Mouse (Mus musculus): ENCODE data around the gene Art3. TPM values are rescaled to one million over a fixed set of nuclear protein-coding genes. Genes with fewer than 3 reads are reported as not detected.

Gene Art3
- polyA plus RNA-seq, 1 experiment from 2014 or later, result 5.2 TPM

DNA sequence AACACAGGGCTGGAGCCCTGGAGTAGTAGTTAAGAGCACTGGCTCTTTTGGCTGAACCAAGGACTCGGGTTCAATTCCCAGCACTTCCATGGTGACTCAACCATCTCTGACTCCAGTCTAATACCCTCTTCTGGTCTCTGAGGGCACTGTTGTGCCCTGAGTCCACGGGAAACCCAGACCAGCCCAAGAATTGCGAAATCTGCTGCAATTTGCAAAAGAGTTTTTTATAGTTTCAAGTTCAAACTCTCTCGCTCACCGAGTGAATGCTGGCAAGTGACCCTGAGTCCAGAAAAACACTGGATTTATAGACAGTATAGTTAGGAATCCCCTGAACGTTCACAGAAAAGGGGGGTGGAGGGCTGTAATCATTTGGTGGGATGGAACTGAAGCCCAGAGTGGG, 38.8 kb downstream of the Art3 start:
- no peak overlapping the region for H3K4me2 ChIP-seq (replicated peaks)
- no peak for ATAC-seq (ENCODE audit: low FRiP score, low read depth)
- H3K9ac ChIP-seq, result no peak overlapping the region
- no peak overlapping the region for H3K4me3 ChIP-seq
- H3K4me1 ChIP-seq, result peaks cover 19% of the 10 kb centered on the region; the same call in 1 of the 2 replicates
- peak overlapping the region; percentile 63; the same call in 1 of the 2 replicates for H3K27ac ChIP-seq
- no peaks in the 10 kb centered on the region for H3K9me3 ChIP-seq
- 68% methylated on average over 6 of the region's 6 CpGs for WGBS
- H3K36me3 ChIP-seq, result no peaks in the 10 kb centered on the region
- no peaks in the 10 kb centered on the region for H3K27me3 ChIP-seq

DNA sequence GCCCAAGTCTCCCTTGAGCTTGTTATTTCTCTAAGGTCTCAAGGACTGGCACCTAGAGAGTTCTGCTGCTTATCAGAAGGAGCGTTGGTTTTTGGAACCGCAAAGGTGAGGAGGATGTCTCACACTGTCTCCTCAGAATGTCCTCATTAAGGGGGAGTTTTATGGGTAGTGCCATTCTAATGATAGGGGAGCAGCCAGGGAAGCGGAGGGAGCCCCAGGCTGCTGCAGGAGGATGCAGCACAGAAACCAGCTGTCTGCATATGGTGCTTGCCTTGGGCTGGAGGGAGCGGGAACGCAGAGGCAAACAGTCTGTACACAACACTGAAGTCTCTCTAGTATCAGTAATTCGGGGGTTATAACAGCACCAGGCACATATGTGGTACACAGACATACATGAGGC, 39.3 kb downstream of the Art3 start:
- no peaks in the 10 kb centered on the region for H3K27me3 ChIP-seq
- H3K27ac ChIP-seq, result peak overlapping the region; percentile 63
- H3K9ac ChIP-seq, result no peak overlapping the region
- H3K9me3 ChIP-seq, result no peaks in the 10 kb centered on the region
- H3K4me3 ChIP-seq, result no peak overlapping the region
- H3K36me3 ChIP-seq, result no peaks in the 10 kb centered on the region
- WGBS, result 69% methylated on average over 6 of the region's 6 CpGs
- no peak for ATAC-seq (ENCODE audit: low FRiP score, low read depth)
- H3K4me1 ChIP-seq, result peaks cover 19% of the 10 kb centered on the region; the same call in 1 of the 2 replicates
- H3K4me2 ChIP-seq (replicated peaks), result no peak overlapping the region

DNA sequence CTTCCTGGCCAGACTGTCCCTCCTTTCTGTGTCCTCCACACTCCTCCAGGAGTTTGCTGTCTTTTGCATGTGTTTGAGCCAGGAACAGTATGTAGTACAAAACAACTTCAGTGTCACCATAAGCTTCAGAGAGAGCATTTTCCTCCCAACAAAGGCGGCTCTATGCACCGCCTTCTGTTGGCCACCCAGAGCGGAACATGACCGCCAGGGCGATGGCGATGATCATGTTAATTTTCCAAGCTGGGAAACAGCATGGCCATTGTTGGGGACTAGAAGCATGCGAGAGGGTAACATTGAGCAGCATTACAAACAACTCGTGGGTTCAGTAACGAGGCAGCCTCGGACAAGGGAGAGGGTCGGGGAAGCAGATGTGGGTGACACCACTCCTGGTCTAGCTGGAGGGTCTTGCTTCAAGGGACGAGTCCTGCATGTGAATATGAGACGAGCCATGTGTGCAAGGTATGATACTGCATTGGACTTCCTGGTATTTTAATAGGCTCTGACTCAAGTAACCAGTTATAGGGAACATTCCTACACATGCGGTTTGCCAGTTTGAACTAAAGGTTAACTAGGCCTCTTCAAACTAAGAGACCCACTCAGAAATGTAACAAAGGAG, 39.8 kb downstream of the Art3 start:
- Histone ChIP-seq H3K27ac (peak overlapping the region; percentile 63; the same call in 1 of the 2 replicates), H3K9me3 (no peaks in the 10 kb centered on the region), H3K36me3 (no peaks in the 10 kb centered on the region), H3K27me3 (no peaks in the 10 kb centered on the region), H3K4me1 (peaks cover 19% of the 10 kb centered on the region; the same call in 1 of the 2 replicates), H3K4me2 (replicated peaks) (no peak overlapping the region), H3K9ac (no peak overlapping the region), H3K4me3 (no peak overlapping the region)
- 62% methylated on average over 14 of the region's 14 CpGs for WGBS
- peak; percentile 57; the same call in 1 of the 2 replicates for ATAC-seq (ENCODE audit: low FRiP score, low read depth)

DNA sequence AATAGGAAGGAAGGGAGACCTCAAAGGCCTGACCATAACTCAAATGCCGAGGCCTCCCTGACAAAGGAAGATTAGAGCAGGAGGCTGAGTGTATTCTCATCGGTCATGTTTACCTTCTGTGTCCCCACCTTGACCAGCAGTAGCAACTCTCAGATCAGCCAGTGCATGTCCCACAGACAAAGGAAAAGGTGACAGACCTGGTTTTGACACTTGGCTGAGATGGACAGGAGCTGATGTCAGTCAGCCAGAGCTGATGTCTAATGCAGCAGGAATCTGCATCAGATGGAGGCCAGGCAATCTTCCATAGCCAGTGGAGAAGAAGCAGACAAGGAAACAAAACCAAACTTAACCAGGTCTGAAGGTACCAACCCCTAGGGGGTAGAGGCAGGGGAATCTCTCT, 41.0 kb downstream of the Art3 start:
- WGBS, result 63% methylated on average over 2 of the region's 2 CpGs
- Histone ChIP-seq H3K4me3 (no peak overlapping the region), H3K27ac (no peak overlapping the region), H3K4me1 (peaks cover 28% of the 10 kb centered on the region), H3K9ac (no peak overlapping the region), H3K4me2 (replicated peaks) (no peak overlapping the region), H3K27me3 (no peaks in the 10 kb centered on the region), H3K36me3 (no peaks in the 10 kb centered on the region), H3K9me3 (no peaks in the 10 kb centered on the region)
- no peak for ATAC-seq (ENCODE audit: low FRiP score, low read depth)

DNA sequence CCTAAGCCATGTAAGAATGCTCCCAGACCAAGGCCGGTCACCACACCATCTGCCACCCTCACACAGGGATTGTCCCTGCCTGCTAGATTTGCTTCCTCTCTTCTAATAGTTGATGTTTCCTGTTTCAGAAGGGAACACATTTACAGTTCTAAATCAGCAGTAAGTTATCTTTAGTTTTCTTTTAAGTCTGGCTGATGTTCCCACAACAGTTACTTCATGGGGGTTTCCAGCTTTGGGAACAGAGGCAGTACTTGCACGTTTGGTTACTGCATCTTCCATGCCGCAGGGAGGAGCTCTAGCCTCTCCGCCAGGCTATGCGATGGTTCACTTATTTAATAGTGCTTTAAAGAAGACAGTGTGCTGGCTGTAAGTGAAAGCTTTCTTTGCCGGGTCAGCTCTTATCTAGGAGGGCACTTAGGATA, 43.1 kb downstream of the Art3 start:
- no peak overlapping the region for H3K4me2 ChIP-seq (replicated peaks)
- H3K9me3 ChIP-seq, result no peaks in the 10 kb centered on the region
- H3K4me3 ChIP-seq, result no peak overlapping the region
- no peaks in the 10 kb centered on the region for H3K36me3 ChIP-seq
- H3K9ac ChIP-seq, result no peak overlapping the region
- WGBS, result 51% methylated on average over 6 of the region's 6 CpGs
- no peak for ATAC-seq (ENCODE audit: low FRiP score, low read depth)
- H3K4me1 ChIP-seq, result peaks cover 29% of the 10 kb centered on the region
- no peaks in the 10 kb centered on the region for H3K27me3 ChIP-seq
- no peak overlapping the region for H3K27ac ChIP-seq

DNA sequence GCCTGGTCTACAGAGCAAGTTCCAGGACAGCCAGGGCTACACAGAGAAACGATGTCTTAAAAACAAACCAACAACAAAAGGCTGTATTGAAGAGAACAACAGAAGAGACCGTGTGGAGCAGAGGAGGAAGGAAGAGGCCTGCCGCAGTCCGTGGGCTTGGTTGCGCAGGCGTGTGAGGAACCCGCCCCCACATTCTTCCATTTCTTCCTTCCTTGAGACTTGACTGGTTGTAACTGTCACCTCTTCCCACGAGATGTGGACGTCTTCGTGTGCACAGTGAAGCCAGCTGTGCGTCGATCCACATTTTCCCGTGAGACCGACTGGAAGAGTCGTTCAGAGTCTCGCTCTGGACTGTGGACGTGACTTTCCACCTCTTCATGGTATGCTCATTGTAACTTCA, 43.7 kb downstream of the Art3 start:
- no peak for ATAC-seq (ENCODE audit: low FRiP score, low read depth)
- Histone ChIP-seq H3K27ac (no peak overlapping the region), H3K36me3 (no peaks in the 10 kb centered on the region), H3K4me3 (no peak overlapping the region), H3K4me1 (peaks cover 29% of the 10 kb centered on the region), H3K4me2 (replicated peaks) (no peak overlapping the region), H3K9me3 (no peaks in the 10 kb centered on the region), H3K27me3 (no peaks in the 10 kb centered on the region), H3K9ac (no peak overlapping the region)
- WGBS, result 79% methylated on average over 17 of the region's 17 CpGs

DNA sequence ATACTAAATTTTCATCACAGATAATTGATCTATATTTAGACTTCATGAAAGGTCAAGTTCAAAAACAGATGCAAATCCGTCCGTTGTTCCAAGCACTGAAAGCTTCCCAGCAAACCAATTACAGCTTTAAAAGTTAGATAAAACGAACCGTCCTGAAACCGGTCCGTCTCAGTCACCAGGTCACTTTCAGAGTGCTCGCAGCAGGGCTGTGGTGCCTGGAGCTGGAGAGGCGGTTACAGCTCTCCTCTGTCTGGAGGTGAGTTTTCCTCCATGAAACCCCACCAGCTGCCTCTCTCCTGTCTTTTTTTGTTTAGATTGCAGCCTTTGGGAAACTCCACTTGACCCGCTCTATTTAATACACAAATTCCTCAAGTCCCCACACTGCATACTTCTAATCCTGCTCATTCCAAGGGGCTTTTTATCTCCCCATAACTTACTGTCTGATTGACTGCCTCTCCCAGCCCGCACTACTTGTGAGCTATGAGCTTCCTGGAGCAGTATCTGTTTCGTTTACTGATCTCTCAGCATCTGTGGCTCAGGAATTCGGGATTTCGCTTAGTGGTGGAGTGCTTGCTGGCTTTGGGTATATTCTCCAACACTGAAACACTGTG, 45.3 kb downstream of the Art3 start:
- Histone ChIP-seq H3K27ac (peak overlapping the region; percentile 34; the same call in 1 of the 2 replicates), H3K9me3 (no peaks in the 10 kb centered on the region), H3K36me3 (no peaks in the 10 kb centered on the region), H3K27me3 (no peaks in the 10 kb centered on the region), H3K4me1 (peaks cover 23% of the 10 kb centered on the region), H3K4me2 (replicated peaks) (0 out of 2 replicates have a peak overlapping the region, but pooled peaks have one; percentile 7), H3K9ac (no peak overlapping the region), H3K4me3 (no peak overlapping the region)
- WGBS, result 23% methylated on average over 13 of the region's 13 CpGs
- 0 out of 2 replicates have a peak, but pooled peaks have one; percentile 25 for ATAC-seq (ENCODE audit: low FRiP score, low read depth)

DNA sequence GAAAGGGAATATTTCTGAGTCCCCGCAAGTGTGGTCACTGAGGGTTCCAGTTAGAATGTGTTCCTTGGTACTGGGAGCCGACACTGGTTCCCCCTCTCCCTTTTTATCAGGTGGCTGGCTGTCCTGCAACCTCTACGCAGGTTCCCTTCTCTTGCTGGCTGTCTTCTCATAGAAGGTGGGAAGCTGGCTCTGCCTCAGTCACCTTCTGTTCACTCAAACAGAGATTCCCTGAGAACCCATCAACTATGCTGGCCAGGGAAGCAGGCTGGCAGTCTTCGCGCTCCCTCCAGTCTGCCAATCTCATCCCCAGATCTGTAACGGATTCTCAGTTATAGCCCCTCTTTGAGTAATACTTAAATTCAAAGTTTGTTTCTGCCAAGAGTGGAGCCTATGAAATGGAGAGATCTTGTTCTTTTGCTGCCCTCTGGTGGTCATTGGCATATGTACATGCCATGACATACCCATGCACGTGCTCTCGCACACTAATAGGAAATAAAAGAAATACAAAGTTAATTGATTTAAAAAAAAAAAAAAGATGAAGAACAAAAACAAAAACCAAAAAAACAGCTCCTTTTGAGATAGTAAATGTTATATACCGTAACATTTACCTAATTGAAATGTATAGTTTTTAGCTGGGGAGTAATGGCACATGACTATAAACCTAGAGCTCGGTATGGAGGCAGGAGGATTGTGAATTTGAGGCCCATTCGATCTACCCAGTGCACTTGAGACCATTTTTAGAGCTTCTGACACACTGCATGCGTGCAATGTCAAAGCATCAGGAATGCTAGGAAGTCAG, 50.1 kb downstream of the Art3 start:
- 0 out of 2 replicates have a peak overlapping the region, but pooled peaks have one; percentile 16 for H3K4me2 ChIP-seq (replicated peaks)
- H3K36me3 ChIP-seq, result no peaks in the 10 kb centered on the region
- H3K9ac ChIP-seq, result no peak overlapping the region
- peaks cover 21% of the 10 kb centered on the region for H3K4me1 ChIP-seq
- H3K9me3 ChIP-seq, result no peaks in the 10 kb centered on the region
- 36% methylated on average over 12 of the region's 12 CpGs for WGBS
- H3K27me3 ChIP-seq, result no peaks in the 10 kb centered on the region
- H3K4me3 ChIP-seq, result no peak overlapping the region
- H3K27ac ChIP-seq, result no peak overlapping the region
- ATAC-seq (ENCODE audit: low FRiP score, low read depth), result peak; percentile 82; the same call in 1 of the 2 replicates

DNA sequence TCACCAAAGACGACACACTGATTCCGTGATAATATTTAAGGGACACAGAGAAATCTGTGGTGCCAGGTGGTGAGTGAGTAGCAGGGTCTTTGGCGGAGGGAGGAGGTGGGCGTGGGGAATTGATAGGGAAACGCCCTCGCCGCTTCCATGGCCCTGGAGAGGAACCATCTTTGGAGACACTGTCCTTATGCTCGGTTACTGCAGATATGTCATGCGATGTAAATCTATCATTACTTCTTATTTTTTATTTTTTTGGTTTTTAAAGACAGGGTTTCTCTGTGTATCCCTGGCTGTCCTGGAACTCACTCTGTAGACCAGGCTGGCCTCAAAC, 50.7 kb downstream of the Art3 start:
- 59% methylated on average over 9 of the region's 9 CpGs for WGBS
- H3K27me3 ChIP-seq, result no peaks in the 10 kb centered on the region

DNA sequence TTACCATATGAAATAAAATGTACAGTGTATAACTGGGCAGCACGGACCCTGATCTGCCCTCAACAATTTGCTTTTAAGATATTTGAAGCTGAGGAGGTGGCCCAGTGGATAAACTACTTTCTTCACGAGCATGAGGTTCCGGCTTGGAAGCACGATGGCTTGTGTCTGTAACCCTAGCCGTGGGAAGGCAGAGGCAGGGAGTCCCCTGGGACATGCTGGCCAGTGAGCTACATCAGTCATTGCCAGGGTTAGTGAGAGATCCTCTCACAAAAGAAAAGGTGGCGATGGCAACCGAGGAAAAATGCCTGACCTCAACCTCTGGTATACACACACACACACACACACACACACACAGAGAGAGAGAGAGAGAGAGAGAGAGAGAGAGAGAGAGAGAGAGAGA, 52.1 kb downstream of the Art3 start:
- Histone ChIP-seq H3K9me3 (no peaks in the 10 kb centered on the region), H3K4me2 (replicated peaks) (no peak overlapping the region), H3K4me1 (0 out of 2 replicates have a peak, but pooled peaks cover 2% of the 10 kb centered on the region), H3K36me3 (no peaks in the 10 kb centered on the region), H3K27me3 (no peaks in the 10 kb centered on the region), H3K27ac (no peak overlapping the region), H3K4me3 (no peak overlapping the region), H3K9ac (no peak overlapping the region)
- ATAC-seq (ENCODE audit: low FRiP score, low read depth), result no peak
- WGBS, result 61% methylated on average over 7 of the region's 7 CpGs

More for the DNA sequence above, 50.7 kb downstream of the Art3 start:
- H3K4me2 ChIP-seq (replicated peaks), result no peak overlapping the region
- H3K4me3 ChIP-seq, result no peak overlapping the region
- no peak overlapping the region for H3K9ac ChIP-seq
- H3K4me1 ChIP-seq, result peaks cover 15% of the 10 kb centered on the region
- H3K27ac ChIP-seq, result no peak overlapping the region
- no peaks in the 10 kb centered on the region for H3K9me3 ChIP-seq
- no peak for ATAC-seq (ENCODE audit: low FRiP score, low read depth)
- no peaks in the 10 kb centered on the region for H3K36me3 ChIP-seq

DNA sequence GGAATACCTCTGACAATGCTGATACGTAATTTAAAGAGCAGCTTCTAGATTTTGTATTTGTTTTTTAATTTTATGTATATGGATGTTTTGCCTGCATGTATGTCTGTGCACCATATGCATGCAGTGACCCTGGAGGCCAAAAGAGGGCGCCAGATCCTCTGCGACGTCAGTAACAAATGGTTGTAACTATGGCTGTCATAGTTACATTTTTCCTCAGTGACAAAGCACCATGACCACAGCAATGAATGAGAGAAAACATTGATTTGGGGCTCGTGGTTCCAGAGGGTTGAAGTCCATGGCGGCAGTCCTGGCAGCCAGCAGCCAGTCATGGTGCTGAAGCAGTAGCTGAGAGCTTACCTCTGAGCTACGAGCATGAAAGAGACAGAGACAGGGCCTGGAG, 53.2 kb downstream of the Art3 start:
- no peaks in the 10 kb centered on the region for H3K9me3 ChIP-seq

DNA sequence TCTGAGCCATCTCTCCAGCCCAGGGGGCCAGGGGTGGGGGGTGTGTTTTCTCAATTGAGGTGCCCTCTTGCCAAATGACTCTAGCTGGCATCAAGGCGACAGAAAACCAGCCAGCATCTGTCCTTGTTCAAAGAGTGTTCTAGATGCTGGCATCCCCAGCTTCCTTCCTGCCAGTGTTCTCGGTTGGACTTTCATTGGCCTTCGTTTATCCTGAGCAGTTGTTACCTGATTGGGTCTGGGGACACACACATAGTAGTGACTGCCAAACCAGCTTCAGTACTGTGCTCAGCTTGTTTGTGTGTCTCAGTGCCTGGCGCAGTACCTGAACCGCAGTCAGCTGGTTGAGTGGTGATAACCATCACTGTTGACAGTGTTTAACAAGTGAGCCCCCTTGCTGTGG, 54.5 kb downstream of the Art3 start:
- Histone ChIP-seq H3K4me3 (no peak overlapping the region), H3K27ac (no peak overlapping the region), H3K9ac (no peak overlapping the region), H3K4me1 (peaks cover 12% of the 10 kb centered on the region; the same call in 1 of the 2 replicates), H3K4me2 (replicated peaks) (no peak overlapping the region), H3K27me3 (peaks cover 14% of the 10 kb centered on the region), H3K36me3 (no peaks in the 10 kb centered on the region), H3K9me3 (no peaks in the 10 kb centered on the region)
- no peak for ATAC-seq (ENCODE audit: low FRiP score, low read depth)
- 84% methylated on average over 5 of the region's 5 CpGs for WGBS

More for the DNA sequence above, 53.2 kb downstream of the Art3 start:
- no peak for ATAC-seq (ENCODE audit: low FRiP score, low read depth)
- WGBS, result 50% methylated on average over 7 of the region's 7 CpGs
- peaks cover 1% of the 10 kb centered on the region; the same call in 1 of the 2 replicates for H3K27me3 ChIP-seq
- H3K9ac ChIP-seq, result no peak overlapping the region
- no peak overlapping the region for H3K4me3 ChIP-seq
- H3K4me1 ChIP-seq, result peaks cover 11% of the 10 kb centered on the region; the same call in 1 of the 2 replicates
- no peak overlapping the region for H3K4me2 ChIP-seq (replicated peaks)
- H3K36me3 ChIP-seq, result no peaks in the 10 kb centered on the region
- no peak overlapping the region for H3K27ac ChIP-seq

All from limb, embryonic 13.5 days (tissue).